Mouse (Mus musculus): ENCODE measurements around the gene Ddo.

Gene Ddo

DNA sequence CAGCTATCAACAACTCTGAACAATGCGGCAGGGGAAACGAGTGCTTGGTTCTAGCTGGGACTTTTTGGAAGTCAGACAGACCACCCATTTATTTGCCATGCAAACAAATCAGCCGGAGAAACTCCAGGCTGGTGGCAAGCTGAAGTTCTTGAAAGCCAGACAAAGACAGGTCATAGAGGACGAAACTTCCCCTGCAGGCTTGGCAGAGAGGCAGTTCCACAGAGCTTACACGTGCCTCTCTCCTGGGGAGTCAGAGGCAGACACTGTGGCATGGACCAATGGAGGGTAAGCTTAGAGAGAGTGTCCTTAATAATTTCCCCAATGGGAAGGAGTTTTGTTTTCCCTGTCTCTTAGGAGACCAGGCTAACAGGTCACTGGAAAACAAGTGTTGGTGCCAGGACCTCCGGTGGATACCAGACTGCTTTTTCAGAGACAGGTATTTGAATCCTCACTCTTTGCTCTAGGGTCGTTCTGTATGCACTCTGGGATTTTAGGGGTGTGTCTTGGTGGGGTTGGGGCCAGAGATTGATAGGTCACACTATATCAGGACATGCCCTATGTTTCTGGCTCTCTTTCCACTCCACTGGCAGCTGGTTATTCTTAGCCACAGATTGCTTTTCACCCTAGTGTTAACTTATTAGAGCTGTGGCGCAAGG lies at the start of gene Ddo:
Ddo (plus strand) TSS at position 356 of the 656 bp plus-strand sequence.
- in situ Hi-C loops (cut with MboI, MseI) = no loop called here

GRCm38 (mm10) chr10:40583584-40584255 lies 46.1 kb upstream of the Ddo start:
- in situ Hi-C loops (cut with MboI, MseI) = no loop called here

DNA sequence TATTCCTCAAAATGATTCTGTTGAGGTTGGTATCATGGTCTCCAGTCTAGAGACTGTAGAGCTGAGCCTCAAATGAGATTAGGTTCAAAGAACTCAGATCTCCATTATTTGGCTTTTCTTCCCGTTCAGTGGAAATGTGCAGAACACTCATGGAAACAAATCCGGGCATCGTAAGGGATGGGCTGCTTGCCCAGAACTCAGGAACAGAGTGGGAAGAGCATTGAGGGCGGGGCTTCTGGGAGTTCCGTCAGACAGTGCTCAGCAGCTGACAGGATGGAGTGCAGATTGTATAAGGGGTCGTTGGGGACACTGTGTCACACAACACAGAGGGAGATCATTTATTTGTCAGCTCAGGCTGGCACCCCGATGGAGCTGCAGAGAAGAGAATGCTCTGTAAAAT lies 37.6 kb upstream of the Ddo start:
- in situ Hi-C loops (cut with MboI, MseI) = no loop called here

DNA sequence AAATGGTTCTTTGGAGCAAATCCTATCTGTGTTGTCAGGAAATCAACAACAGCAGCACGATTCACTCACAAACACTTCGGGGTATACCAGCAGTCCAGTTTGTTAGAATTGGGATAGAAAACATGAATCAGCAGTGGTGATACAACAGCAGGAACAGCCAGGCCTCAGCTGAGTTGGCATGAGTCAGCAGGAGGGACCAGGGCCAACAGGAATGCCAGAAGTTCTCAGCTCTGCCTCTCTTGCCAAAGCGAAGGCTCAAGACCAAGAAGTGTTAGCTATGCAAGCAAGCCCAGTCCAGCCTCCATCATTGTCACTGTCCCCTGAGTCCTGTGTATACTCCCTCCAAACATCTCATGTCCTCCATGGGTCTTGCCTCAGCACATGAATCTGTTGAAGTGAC lies 32.6 kb upstream of the Ddo start:
- in situ Hi-C loops (cut with MboI, MseI) = no loop called here

- in situ Hi-C loops (cut with MboI, MseI) = no loop called here
Observed at GRCm38 (mm10) chr10:40604706-40605394, 25.0 kb upstream of the Ddo start.

GRCm38 (mm10) chr10:40617973-40618372 lies 11.8 kb upstream of the Ddo start:
- in situ Hi-C loops (cut with MboI, MseI) = no loop called here

DNA sequence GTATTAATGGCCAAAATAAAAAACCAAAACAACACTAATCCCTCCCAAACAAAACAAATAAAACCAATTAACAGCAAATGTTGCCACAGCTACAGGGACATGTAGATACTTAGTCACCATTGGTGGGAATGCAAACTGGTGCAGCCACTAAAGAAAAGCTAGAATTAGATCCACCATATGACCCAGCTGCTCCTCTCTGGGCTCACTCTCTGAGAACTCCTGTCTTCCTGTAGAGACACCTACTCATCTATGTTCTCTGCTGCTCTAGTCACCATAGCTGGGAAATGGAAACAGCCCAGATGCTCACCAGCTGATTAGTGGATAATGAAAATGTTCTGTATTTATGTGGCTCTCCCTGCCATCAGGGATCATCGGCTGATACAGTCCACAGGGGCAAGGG lies 10.1 kb upstream of the Ddo start:
- in situ Hi-C loops (cut with MboI, MseI) = no loop called here

GRCm38 (mm10) chr10:40629140-40629539 lies 671 bp upstream of the Ddo start:
- in situ Hi-C loops (cut with MboI, MseI) = no loop called here

- in situ Hi-C loops (cut with MboI, MseI) = no loop called here
Observed at GRCm38 (mm10) chr10:40630457-40630856, 646 bp downstream of the Ddo start.

GRCm38 (mm10) chr10:40630961-40631360 lies 1.1 kb downstream of the Ddo start:
- in situ Hi-C loops (cut with MboI, MseI) = no loop called here

GRCm38 (mm10) chr10:40632087-40632486 lies 2.3 kb downstream of the Ddo start:
- in situ Hi-C loops (cut with MboI, MseI) = no loop called here

DNA sequence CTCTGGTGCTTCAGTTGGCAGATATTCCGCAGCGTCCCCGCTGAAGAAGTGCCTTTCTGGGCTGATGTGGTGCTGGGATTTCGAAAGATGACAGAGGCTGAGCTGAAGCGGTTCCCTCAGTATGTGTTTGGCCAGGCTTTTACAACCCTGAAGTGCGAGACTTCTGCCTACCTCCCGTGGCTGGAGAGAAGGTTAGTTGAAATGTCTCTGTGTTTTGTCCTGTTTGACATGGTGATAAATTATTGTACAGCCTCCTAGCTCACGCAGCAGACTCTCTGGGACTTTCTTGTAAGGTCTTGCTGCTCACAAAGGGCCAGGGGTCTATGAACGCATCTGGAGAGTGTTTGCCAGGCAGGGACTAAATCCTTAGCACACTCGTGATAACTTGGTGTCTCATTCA lies 7.5 kb downstream of the Ddo start:
- in situ Hi-C loops (cut with MboI, MseI) = no loop called here

DNA sequence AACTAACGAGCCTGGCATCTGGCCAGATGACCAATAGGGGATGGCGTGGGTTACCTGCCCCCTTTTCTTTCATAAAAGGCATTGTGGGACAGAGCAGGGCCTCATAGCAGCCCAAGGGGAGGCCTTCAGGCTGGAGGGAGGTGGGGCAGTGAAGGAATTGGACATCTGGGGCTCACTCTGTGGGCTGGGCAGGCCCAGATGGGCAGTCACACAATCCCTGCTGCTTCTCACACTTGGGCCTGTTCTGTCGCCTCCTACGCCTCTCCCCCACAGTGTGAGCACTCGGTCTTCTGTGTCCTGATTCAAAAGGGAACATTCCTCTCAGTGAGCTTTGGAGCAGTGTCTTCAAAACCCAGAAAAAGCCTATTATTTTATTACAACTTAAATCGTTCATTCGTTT lies 8.5 kb downstream of the Ddo start:
- in situ Hi-C loops (cut with MboI, MseI) = no loop called here

DNA sequence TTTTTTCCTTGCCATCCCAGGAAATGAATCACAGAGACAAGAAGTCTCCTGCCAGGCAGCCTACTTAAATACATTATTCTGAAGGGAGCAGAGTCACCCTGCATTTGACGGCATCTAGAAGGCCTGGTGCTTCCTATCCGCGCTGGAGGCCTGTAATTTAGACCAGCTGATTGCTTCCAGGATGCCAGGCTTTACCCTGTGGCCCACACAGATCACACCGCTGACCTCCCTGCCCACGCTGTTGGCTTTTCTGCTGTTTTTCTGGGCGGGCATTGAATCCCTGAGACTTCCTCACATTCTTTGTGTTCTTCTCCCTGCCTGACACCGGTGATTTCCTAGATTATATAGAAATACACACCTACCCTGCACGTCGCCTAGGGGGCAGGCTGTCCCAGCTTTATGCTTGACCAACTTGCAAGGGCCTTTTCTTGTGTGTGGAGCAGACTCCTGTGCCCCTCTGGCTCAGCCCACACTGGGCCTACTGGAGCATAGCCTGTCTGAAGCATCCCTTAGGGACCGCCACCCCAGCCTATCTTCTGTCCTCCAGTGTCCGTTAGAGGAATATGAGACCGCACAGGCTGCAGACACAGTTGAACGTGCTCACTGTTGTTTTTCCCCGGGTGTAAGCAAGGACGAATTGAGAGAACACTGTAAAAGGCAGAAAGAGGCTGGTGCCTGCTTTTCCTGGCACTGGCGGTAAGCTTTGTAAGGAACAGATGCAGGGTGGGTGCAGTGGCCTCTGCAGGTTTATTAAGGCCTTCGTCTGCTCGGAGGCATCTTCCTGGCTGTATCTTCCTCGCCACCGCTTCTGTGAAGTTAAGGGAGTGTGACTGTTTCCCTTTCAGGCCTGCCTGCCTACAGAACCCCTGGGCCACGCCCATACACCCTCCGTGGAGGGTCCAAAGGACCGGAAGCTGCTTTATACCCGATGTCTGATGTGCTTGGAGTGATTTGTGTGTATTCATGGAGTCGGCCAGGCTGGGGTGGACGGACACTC lies 9.3 kb downstream of the Ddo start:
- in situ Hi-C loops (cut with MboI, MseI) = no loop called here

DNA sequence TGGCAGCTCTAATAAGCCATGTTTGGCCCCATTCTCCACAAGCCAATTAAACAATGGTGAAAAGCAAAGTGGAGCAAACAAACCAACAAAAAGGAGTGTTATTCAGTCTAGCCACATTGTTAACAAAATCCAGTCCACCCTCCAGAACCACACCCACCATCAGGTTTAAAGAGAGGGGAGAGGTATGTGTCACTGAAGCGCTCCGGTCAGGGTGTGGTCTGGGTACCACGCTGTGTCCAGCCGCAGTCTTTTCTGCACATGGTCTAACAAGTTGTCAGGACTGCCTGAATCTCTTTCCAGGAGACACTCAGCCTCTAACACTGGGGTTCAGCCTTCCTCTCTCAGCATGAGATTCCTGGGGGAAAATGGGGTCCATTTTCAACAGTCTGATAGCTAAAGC lies 10.6 kb downstream of the Ddo start:
- in situ Hi-C loops (cut with MboI, MseI) = loop anchor here (5.0 kb wide), 1 partner anchor 112 kb away; no protein-coding TSS in a partner anchor

DNA sequence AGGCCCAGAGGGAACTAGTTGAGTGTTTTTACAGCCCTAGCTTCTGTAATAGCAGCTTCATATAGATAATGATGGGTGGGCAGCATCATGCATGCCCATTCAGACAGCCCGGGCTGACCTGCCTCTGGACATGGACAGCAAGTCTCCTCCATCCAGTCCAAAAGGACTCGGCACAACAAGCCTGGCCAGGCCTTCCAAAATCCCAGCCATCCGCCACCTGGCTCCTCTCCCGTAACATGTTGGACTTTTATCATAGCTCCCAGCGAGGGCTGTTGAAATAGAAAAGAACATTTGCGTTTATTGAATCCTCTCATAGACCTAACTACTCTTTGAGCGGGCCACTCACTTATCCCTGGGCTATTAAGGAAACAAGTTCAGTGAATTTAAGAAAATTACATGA lies 12.1 kb downstream of the Ddo start:
- in situ Hi-C loops (cut with MboI, MseI) = loop anchor here (5.0 kb wide), 1 partner anchor 110 kb away; no protein-coding TSS in a partner anchor

- in situ Hi-C loops (cut with MboI, MseI) = loop anchor here (5.0 kb wide), 1 partner anchor 109 kb away; no protein-coding TSS in a partner anchor
Observed at GRCm38 (mm10) chr10:40643126-40643525, 13.3 kb downstream of the Ddo start.

- in situ Hi-C loops (cut with MboI, MseI) = loop anchor here (5.0 kb wide), 1 partner anchor 108 kb away; no protein-coding TSS in a partner anchor
Observed at GRCm38 (mm10) chr10:40644456-40644855, 14.6 kb downstream of the Ddo start.

- in situ Hi-C loops (cut with MboI, MseI) = no loop called here
Observed at GRCm38 (mm10) chr10:40645346-40645745, 15.5 kb downstream of the Ddo start.

- in situ Hi-C loops (cut with MboI, MseI) = no loop called here
Observed at GRCm38 (mm10) chr10:40648776-40649175, 19.0 kb downstream of the Ddo start.

- in situ Hi-C loops (cut with MboI, MseI) = no loop called here
Observed at GRCm38 (mm10) chr10:40649634-40650033, 19.8 kb downstream of the Ddo start.
